Mouse (Mus musculus): ENCODE data around the gene Fes.
"Not testable (repeated sequence)": the region's sequence is repeated elsewhere in the genome, so short reads cannot be mapped to it uniquely, and the experiment has no call there.

Fes gene

DNA sequence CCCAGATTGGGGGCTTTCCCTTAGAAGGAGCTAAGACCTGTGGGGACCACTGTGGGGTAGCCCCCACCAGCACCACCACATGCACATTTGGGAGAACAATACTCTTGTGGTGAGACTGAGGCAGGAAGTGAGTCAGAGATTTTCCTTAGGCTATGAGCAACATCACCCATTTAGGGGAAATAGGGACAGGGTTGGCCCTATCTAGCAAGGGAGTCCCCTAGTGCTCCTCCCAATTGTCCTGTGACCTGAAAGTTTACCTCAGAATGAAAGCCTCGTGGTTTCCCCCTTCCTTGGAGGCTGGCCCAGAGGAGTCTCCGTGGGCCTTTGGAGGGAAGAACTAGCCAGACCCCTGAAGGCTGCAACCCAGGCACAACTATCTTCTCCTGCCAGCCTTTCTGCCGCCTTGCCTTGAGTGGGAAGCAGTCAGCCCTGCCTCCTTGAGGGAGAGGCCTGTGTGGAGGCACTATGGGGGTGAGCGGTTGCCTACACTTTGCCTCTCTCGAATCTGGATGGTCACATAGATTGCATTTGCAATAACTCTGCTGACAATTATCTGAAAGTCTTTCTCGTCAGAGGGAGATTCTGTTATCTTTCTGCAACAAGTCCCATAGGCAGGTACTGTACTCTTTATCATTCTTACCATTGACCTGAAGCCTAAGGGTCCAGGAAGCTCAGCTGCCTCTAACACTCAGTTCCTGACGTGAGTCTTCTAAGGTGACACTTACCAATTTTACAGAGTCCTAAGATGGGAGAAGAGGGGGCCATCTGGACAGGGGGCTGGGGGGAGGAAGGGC, 16.6 kb upstream of the Fes start:
- DNase-seq (ENCODE audit: low spot score): no peak

DNA sequence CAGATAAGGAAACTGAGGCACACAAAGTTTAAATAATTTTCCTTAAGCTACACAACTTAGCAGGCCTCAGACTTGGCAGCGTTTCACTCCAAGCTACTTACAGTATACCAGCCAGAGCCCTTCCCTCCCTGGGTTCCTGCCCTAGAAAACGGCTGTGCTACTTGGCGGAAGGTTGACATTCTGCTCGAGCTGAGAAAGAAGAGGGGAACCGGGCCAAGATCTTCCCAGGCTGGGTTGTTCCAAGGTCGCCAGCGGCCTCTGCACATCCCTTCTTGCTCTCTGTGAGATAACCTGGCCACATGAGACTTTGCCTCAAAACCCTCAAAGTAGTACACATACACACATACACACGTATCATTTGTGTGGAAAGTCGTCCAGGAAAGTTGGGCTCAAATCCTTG, 15.8 kb upstream of the Fes start:
- no peak for DNase-seq (ENCODE audit: low spot score)

DNA sequence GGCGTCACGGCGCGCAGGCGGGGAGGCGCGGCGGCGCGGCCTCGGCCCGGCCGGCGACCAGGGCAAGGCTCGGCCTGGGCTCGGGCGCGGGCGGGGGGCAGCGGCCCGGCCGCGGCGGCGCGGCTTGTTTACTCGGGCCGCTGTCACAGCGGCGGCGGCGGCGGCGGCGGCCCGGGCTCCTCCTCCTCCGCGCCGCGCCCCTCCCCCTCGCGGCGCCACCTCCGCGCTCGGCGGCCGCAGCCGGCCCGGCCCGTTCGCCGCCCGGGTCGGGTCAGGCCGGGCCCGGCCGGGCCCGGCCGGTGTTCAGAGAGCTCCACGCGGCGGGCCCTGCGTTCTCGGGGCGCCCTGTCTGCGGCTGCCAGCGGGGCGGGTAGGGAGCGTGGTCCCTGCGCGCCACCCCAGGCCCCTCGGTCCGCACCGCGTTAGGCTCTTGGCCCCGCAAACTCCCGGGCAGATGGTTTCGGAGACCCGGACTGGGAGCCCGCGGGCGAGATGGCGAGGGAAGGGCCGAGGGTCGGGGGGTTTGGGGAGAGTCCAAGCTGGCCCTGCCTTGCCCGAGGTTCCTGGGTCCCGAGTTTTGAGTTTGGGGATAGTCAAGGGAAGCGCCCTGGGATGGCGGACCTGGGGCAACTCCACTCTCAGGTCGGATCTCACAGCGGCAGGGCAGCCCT, 15.0 kb upstream of the Fes start:
- peak; percentile 70 for DNase-seq (ENCODE audit: low spot score)

DNA sequence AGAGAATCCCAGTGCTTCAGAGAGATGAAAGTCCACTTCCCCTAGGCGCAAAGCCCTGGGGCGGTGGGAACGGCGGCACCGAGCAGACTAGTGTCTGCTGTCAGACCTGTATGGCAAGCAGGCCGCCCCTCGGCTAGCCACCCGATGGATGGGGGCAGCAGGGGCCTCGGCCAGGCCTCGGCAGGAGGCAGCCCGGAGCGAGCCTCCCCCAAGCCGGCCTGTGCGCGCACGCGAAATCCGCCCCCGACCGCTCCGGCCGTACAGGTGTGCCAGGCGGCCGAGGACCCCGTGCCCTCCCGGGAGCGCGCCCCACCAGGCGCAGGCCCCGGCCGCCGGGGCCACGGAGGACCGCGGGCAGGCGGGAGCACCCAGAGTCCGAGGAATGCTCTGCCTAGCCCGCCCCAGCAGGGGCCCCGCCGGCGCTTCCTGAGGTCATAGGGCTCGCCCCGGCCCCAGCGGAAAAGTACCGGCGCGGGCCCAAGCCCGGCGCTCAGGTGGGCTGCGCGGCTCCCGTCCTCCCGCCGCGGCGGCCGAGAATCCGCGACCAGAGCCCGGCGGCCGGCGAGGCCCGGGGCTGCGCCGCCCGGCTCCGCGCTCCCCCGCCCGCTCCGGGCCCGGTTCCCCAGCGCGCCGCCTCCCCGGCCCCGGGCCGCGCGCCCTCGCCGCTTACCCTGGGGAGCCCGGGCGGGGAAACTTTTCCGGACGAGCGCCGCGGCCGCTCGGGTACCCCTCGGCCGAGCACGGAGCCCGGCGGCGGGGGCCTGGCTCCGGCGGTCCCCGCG, 14.3 kb upstream of the Fes start:
- peak; percentile 73 for DNase-seq (ENCODE audit: low spot score)

DNA sequence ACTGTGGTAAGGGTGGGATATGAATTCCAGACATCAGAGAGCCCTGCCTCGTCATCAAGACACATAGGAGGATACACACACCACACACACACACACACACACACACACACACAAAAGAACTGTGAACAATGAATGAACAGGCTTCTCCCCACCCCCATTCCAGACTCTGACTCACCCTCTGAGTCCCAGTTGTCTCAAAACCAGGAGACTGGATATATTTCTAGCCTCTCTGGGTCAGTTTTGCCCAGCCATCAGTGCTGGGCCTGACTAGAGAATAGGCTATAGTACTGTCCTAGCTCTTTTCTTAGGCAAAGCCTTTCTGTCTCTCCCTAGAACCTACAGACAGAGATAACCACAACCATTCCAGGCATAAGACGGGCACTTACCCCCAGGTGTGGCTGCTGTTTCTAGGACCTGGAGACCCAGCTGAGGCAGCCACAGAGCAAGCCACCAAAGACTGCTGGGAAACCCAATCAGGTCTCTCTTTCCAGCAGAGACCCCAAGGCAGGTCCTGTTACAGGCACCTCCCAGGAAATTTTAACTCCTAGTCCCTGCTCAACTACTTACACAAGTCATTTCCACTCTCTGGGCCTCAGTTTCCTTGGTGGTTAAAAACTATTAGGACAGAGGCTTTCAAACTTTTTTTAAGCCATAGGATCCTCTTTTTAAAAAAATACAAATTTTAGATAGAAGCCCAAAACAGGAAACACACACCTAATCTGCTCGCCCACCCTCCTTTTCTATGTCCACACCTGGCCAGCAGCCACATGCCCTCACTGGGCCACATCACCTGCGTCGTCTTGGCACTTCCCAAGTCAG, 13.5 kb upstream of the Fes start:
- DNase-seq (ENCODE audit: low spot score): peak; percentile 40

DNA sequence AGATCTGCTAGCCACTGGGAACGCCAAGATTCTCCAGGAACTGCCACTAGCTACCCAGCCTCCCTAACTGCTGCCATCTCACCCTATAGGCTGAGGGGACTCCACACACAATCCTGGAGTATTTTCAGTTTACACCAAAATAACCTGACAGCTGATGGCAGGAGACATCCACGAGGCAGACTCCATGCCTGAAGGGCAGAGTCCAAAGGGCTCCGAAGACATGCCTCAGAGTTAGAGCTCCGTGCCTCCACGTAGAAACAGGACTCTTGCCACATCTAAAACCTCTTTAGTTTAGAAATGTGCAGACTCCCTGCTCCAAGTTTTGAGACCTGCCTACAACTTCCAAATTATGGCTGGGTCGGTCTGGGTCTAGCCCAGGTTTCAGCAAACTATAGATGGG, 12.8 kb upstream of the Fes start:
- DNase-seq (ENCODE audit: low spot score): peak; percentile 64

DNA sequence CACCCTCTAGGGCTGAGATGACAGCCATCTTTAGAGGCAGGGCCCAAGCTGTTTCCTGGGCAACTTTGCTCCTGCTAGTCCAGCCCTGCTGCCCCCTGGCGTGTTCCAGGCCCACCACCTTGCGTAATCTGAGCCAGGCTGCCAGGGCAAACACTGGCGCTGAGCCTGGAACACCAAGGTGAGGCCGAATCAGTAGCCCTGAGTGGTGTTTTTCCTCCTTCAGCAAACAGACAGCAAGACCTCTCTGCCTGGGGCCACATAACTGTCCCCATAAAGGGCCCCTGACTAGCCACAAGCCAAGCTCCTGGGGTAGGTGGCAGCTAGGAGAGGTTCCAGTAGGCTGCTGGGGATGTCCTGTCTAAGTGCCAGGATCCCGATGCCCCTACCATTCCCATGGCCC, 12.4 kb upstream of the Fes start:
- no peak for DNase-seq (ENCODE audit: low spot score)

DNA sequence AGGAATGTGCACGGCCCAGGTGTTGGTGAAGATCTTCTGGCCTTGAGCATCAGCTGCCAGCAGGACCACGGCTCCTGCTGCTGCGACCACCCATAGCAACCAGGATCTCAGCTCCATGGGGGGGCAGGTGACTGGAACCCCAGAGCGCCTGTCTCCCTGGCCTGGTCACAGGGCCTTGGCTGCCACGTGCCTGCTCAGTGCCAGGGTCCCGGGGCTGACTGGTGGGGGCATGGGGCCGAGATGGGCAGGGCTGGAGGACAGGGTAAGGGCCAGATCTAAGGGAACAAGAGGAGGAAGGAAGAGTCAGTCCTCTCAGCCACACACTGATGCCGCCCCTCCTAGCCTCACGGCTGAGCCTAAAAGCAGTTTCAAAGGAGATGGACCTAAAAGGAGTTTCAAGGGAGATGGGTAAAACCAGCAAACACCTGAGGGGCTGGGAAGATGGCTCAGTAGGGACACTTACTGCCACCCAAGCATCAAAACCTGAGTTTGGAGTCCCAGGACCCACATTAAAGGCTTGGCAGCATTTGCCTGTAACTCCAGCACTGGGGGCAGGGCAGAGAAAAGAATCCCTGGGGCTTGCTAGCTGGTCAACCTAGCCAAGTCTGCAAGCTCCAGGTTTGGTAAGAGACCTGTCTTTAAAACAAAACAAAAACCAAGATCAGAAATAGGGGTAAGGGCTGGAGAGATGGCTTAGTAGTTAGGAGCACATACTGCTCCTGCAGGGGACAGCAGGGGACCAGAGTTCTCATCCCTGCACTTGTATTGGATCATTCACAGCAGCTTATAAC, 11.1 kb upstream of the Fes start:
- no peak for DNase-seq (ENCODE audit: low spot score)

DNA sequence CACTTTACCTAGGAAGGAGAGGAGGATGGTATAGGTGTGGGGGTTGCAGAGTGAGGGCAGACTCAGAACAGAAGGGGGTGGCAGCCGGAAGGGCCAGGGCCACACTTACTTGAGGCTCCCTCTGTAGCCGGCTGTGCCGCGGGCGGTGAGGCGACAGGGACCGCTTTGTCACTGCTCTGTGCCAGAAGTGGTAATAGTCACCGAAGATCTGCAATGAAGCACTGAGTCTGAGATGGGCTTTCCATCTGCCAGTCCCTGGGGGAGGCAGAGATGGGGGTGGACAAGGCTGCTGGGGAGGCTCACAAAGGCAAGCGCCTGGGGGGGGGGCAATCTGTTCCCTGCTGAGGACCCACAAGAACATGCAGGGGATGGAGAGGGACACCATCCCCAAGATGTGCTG, 10.2 kb upstream of the Fes start:
- DNase-seq (ENCODE audit: low spot score): no peak

DNA sequence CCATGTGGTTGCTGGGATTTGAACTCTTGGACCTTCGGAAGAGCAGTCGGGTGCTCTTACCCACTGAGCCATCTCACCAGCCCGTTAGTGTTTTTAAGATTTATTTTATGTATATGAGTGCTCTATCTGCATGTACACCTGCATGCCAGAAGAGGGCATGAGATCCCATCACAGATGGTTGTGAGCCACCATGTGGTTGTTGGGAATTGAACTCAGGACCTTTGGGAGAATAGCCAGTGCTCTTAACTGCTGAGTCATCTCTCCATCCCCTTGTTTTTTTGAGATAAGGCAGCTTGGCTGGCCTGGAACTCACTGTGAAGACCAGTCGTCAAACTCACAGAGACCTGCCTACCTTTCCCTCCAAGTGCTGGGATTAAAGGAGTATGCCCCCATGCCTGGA, 8.7 kb upstream of the Fes start:
- not testable (repeated sequence) for DNase-seq (ENCODE audit: low spot score)

DNA sequence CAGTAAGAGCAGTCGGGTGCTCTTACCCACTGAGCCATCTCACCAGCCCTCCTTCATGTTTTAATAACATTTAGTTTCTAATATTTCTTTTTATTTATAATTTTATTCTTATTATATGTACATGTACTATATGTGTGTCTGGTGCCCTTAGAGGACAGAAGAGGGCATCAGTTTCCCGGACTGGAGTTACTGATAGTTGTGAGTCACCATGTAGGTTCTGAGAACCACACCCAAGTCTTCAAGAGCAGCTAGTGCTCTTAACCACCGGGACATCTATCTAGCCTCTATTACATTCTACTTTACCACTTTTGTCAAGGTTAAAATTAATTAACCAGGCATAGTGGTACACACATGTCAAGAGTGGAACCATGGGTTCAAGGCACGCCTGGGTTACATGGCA, 6.9 kb upstream of the Fes start:
- DNase-seq (ENCODE audit: low spot score): no peak

DNA sequence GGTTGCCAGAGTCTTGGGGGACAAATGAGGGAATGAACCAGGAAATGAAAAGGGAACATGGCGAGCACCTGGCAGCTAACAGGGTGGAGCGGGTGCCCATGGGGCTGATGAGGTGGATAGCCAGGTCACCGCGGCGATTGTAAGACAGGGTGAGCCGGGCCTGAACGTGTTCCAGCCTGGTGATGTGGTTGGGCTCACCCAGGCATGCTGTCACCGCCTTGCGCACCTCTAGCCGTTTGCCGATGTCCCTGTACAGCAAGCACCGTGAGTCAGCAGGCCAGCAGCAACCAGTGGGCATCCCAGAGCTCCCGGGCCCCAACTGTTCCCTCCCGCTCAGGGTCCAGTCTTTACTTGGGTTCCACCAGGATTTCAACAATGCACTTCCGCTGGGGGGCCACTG, 4.4 kb upstream of the Fes start:
- DNase-seq (ENCODE audit: low spot score): no peak

DNA sequence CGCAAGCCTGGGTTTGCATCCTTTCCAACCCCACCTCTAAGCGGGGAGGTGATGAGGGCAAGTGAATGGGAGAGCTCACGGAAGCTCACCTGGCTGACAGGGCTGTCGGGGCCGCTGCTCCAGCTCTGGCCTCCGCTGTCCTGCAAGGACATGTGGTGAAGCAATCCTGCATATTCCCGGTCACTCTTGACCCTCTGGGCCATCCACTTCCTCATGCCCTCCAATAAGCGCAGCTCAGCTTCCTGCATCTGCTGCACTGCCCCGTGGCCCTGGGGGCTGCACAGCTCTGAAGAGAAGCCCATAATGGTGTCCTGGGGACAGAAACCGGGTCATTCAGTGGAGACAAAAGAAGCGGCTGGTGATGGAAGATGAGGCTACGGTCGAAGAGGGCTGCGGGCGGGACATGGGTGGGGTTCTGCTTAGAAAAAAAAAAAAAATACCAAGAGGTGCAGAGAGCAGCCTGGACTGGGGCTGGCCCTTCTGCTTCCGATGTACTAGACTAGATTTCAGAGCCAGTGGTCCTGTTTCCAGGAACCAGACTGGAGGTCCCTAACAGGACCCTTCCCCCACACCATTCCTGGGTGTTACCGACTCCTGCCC, 613 bp downstream of the Fes start:
- peak; percentile 7 for DNase-seq (ENCODE audit: low spot score)

DNA sequence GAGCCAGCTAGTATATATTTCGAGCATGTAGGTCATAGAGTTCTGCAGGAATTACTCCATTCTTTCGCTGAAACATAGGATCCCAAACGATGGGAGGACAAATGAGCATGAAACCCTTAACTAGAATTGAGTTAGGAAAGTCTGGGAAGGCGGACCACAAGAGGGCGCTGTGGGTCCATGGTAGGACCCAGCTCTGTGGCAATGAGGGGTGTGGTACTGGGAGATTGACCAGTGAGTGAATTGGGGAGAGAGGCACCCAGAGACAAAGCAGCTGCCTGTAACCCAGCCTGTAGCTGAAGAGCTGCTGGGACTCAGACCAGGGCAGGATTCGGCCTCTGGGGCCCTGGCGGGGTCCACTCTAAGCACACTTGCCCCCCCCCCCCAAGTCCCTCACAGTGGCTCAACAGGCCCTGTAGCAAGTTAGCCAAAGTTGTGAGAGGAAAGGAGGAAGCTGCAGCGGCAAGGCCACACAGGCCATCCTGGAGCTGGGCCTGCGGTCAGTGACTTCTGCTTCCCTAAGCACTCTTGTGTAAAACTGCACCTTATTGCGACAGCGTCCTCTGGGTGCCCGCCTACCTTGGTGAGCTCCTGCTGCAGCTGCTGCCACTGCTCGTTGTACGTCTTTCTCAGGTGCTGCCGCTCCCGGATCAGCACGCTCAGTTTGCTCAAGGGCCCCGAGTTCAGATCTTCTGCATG, 1.4 kb downstream of the Fes start:
- peak; percentile 80 for DNase-seq (ENCODE audit: low spot score)

DNA sequence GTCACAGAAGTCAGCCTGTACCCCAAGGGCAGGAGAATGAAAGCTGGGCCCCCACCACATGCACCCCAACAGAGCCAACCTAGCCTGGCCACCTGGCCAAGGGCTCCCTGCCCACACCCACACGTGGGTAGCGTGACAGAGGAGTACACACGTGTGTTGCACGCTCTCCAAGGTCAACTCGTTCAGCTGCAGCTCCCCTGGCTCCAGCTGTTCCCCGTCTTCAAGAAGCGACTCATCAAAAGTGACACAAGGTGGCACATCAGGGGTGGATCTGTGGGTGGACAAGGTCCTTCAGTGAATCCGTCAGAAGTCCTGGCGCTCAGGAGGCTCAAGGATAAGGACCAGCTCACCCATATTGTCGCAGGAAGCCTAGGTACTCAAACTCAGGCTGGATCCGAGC, 4.8 kb downstream of the Fes start:
- DNase-seq (ENCODE audit: low spot score): no peak

DNA sequence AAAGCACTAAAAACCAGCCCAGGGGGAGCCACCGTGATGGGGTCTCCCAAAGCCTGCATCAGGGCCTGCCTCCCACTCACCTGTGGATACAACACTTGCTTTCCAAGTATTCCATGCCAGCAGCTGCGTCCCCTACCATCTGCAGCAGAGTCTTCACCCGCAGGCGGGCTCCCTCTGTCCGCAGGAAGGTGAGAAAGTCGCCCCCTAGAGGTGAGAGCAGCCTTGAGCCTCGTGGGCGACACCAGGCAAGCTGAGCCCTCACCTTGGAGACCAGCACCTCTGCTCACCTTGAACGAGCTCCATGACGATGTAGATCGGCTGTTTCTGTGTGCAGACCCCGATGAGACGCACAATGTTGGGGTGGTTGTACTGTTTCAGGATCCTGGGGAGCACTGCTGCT, 8.2 kb downstream of the Fes start:
- no peak for DNase-seq (ENCODE audit: low spot score)

DNA sequence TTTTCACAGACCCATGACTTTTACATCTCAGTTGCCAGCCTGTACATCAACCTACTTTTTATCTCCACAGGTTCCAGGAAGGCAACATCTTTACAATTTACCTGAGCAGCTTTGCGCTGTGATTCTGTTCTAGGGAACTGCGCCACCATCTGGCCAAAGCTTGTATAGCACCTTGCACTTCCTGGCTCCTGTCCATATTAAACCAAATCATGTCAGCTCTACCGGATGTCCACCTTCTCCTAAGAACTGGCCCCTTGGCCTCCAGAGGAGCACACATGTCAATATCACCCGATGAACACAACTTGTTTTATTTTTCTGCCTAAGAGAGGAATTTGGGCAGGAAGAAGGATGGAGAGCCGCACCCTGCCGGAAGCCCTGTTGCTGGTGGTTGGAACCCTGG, 10.3 kb downstream of the Fes start:
- peak; percentile 27 for DNase-seq (ENCODE audit: low spot score)

DNA sequence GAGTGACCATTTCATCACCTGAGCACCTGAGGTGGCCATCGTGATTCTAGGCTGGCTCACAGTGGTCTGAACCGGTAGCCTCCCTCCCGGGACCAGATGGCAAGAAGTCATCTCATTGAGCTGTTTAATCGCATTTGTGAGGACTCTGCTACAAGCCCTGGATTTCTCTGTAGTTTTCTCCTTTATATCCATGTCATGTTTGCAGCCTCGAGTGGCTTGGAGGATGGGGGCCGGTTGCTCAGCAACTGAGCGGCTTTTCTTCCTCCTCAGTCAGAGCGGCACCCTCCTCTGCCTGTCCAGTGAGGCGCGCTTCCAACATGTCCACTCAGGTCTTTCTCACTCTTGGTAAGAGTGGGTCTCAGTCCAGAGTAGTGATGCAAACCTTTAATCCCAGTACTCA, 11.6 kb downstream of the Fes start:
- no peak for DNase-seq (ENCODE audit: low spot score)

DNA sequence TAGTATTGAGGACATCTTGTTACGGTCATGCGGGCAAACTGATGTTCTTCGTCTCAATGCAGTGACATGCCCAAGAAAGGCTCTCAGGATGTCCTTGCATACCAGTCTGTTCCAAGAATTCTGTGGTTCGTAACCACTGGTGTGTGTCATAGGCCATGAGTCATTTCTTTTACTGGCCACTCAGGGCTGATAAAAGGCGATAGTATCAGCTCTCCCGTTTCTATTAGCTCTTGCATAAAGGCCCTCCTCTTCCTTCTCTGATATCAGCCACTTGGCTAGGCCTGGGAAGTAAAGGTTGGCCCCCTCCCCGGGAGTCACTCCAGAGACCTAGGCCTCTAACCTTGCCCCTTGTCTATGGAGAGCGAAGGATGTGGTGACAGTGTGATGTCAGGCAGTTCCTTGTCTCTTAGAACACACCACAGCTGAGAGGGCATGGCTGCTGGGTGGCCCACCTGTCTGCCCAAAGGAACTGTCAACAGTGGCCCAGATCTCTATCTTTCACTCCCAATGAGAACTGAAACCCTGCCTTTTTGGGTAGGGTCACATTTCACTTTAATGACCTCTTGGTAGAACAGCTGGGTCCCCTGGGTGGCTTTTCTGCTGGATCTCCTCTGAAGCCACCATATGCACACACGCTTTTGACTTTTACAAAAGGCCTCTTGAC, 12.2 kb downstream of the Fes start:
- DNase-seq (ENCODE audit: low spot score): no peak

DNA sequence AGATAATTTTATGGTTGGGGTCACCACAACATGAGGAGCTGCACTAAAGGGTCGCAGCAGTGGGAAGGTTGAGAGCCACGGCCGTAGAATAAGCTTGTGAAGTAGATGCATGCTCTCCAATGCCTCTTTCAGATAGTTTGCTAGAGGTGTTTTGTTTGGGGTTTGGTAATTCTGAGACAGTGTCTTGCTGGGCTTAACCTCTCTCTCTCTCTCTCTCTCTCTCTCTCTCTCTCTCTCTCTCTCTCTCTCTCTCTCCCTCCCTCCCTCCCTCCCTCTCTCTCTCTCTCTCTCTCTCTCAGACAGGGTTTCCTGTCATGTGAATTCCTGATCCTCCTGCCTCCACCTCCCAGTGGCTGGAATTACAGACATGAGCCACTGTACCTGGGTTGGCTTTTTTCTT, 13.0 kb downstream of the Fes start:
- DNase-seq (ENCODE audit: low spot score): no peak
